Mouse (Mus musculus) gonadal fat pad, adult 2 months (tissue): ENCODE measurements at regions not wholly inside any gene's neighbourhood (a gene's known extent, or its start where the extent isn't known, plus 50 kb on each side); places are given as distances from the start of the nearest gene placed in this dataset.

Experiments used
- DNase-seq: peaks from one replicate; pipeline ENCODE4 v3.0.0-alpha.2; 2012; ENCODE audit warnings: low read depth

GRCm38 (mm10) chr2:48407876-48408275 lies 406.0 kb upstream of the Acvr2a start:
- no peak for DNase-seq

- DNase-seq: peak; percentile 67
Measured at GRCm38 (mm10) chr2:48409876-48410275, 404.0 kb upstream of the Acvr2a start.

- no peak for DNase-seq
Measured at GRCm38 (mm10) chr2:48411392-48411791, 402.5 kb upstream of the Acvr2a start.

GRCm38 (mm10) chr2:48412683-48413440 lies 401.0 kb upstream of the Acvr2a start:
- DNase-seq: no peak

- DNase-seq: no peak
Measured at GRCm38 (mm10) chr2:48414596-48415481, 399.1 kb upstream of the Acvr2a start.

- no peak for DNase-seq
Measured at GRCm38 (mm10) chr2:48416207-48416750, 397.6 kb upstream of the Acvr2a start.

- no peak for DNase-seq
Measured at GRCm38 (mm10) chr2:48417000-48417596, 396.8 kb upstream of the Acvr2a start.

- no peak for DNase-seq
Measured at GRCm38 (mm10) chr2:48420791-48421190, 393.1 kb upstream of the Acvr2a start.

- no peak for DNase-seq
Measured at GRCm38 (mm10) chr2:48423861-48424442, 390.0 kb upstream of the Acvr2a start.

GRCm38 (mm10) chr2:48424562-48424961 lies 389.3 kb upstream of the Acvr2a start:
- DNase-seq: no peak

- peak; percentile 20 for DNase-seq
Measured at GRCm38 (mm10) chr2:48425200-48426090, 388.5 kb upstream of the Acvr2a start.

- DNase-seq: no peak
Measured at GRCm38 (mm10) chr2:48432545-48432944, 381.4 kb upstream of the Acvr2a start.

- no peak for DNase-seq
Measured at GRCm38 (mm10) chr2:48441296-48441990, 372.5 kb upstream of the Acvr2a start.

GRCm38 (mm10) chr2:48441991-48442544 lies 371.8 kb upstream of the Acvr2a start:
- DNase-seq: no peak

- DNase-seq: no peak
Measured at GRCm38 (mm10) chr2:48445898-48446604, 367.9 kb upstream of the Acvr2a start.

GRCm38 (mm10) chr2:48446617-48447016 lies 367.3 kb upstream of the Acvr2a start:
- no peak for DNase-seq

- DNase-seq: no peak
Measured at GRCm38 (mm10) chr2:48449165-48449842, 364.6 kb upstream of the Acvr2a start.
